Mouse (Mus musculus): ENCODE measurements at regions not wholly inside any gene's neighbourhood (a gene's known extent, or its start where the extent isn't known, plus 50 kb on each side); places are given as distances from the start of the nearest gene placed in this dataset.

DNA sequence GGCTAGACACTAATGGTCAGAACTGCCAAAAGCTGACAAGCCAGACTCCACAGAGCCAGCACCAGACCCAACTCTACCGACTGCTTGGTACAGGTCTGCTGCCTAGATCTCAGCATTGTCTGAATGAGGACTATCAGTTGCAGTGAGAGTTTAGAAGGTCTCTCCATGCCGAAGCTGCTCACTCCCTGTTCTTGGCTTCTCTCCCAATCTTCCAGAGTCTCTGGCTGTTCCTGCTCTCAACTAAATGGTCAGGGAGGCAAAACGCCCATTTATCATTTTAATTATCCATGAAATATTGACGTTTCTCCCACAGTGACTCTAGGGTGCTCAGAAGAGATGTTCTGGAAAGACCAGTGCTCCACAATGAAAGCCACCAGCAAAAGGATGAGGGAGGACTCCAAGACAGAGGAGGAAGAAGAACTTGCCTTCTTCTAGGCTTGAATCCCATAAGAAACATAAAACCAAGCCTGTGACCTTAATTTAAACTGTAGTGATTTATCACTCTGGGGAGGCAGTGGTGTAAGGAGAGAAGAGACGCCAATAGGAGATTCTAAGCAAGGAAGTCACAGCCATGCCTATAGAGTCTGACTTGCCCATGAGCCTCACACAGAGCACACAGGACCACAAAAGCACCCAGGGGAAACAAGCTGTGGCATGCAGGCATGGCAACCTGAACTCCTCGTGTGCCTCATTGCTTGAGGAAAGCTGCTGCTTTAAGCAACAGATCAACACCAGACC, 112.2 kb upstream of the Pkdcc start:
- H3K27ac ChIP-seq (replicated peaks) = no peak overlapping the region
- H3K9ac ChIP-seq (replicated peaks) = no peak overlapping the region
- 81% methylated on average over 6 of the region's 6 CpGs for WGBS
- no peaks in the 10 kb centered on the region for H3K9me3 ChIP-seq
- H3K4me2 ChIP-seq (replicated peaks) = no peak overlapping the region
- H3K4me3 ChIP-seq = no peak overlapping the region
- peaks cover 7% of the 10 kb centered on the region for H3K4me1 ChIP-seq
- ATAC-seq (replicated peaks) = no peak
- no peaks in the 10 kb centered on the region for H3K36me3 ChIP-seq
- H3K27me3 ChIP-seq = no peaks in the 10 kb centered on the region

DNA sequence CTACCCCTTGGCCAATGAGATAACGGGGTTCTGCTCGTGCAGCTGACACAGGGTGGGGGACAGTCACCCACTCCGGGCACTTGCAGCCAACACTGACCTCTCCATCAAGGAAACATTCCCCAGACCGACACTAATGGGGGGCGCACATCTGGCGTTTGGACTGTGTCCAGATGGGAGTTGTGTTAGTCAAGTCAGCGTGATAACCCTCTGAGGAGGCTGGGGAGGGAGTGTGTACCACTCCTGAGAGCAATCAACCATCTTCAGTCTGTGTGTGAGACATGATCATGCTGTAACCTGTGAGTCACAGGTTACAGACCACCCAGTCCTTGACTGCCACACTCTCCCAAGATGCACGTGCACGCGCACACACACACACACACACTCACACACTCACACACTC, 106.9 kb upstream of the Pkdcc start:
- ATAC-seq (replicated peaks) = no peak
- WGBS = 79% methylated on average over 10 of the region's 10 CpGs
- H3K9me3 ChIP-seq = no peaks in the 10 kb centered on the region
- H3K9ac ChIP-seq (replicated peaks) = no peak overlapping the region
- H3K4me3 ChIP-seq = no peak overlapping the region
- H3K27me3 ChIP-seq = no peaks in the 10 kb centered on the region
- no peaks in the 10 kb centered on the region for H3K36me3 ChIP-seq
- H3K27ac ChIP-seq (replicated peaks) = no peak overlapping the region
- H3K4me2 ChIP-seq (replicated peaks) = no peak overlapping the region
- H3K4me1 ChIP-seq = peaks cover 16% of the 10 kb centered on the region

DNA sequence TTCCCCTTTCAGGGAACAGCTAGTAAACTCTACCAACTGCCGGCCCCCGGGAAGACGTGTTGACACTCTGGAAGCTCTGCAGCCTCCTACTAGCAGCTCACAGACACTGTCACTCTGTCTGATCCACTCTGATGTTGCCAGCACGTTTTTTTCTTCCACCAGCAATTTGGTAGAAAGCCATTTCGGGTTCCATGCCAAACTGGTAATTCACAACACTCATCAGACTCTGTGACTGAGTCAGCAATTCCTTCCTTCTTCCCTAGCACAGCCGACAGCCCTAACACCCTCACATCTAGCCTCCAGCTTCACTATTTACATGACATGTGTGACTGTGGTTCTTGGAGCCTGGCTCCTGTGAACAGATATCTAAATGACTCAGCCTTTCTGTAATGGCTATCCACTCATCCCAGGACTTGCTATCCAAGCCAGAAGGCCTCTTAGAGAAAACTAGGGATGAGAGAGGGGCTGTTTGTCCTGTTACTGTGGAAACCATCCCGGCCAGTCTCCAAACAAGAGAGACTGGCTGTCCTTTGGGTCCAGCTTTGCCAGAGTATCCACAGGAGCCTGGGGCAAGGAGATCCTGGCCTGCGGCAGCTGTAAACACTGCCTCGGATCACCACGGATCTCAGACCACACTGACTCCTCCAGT, 105.2 kb upstream of the Pkdcc start:
- peak; percentile 70 for ATAC-seq (replicated peaks)

DNA sequence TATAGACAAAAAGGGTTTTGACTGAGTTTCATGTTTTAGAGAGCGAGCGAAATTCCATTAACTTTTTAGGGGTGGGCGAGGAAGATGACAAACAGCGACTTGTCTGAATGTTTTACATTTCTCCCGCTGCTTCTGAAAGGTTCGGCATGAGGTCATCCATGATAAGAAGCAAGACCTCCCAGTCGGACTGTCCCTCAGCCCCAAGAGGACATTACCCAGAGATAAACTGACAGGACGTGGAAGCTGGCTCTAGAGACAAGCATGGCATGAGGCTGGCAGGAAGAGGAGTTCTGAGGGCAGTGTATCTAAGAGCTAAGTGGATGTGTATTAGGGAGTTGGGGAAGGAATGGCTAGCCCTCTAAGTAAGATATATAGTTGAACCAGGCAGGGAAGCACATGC, 104.5 kb upstream of the Pkdcc start:
- Histone ChIP-seq H3K4me3 (no peak overlapping the region), H3K4me2 (replicated peaks) (no peak overlapping the region), H3K4me1 (peaks cover 17% of the 10 kb centered on the region), H3K27me3 (no peaks in the 10 kb centered on the region), H3K36me3 (no peaks in the 10 kb centered on the region), H3K27ac (replicated peaks) (no peak overlapping the region), H3K9me3 (no peaks in the 10 kb centered on the region), H3K9ac (replicated peaks) (no peak overlapping the region)
- 82% methylated on average over 8 of the region's 8 CpGs for WGBS
- no peak for ATAC-seq (replicated peaks)

More for the DNA sequence above, 105.2 kb upstream of the Pkdcc start:
- Histone ChIP-seq H3K27ac (replicated peaks) (0 out of 2 replicates have a peak overlapping the region, but pooled peaks have one; percentile 11), H3K9me3 (no peaks in the 10 kb centered on the region), H3K4me1 (peaks cover 17% of the 10 kb centered on the region), H3K9ac (replicated peaks) (no peak overlapping the region), H3K4me3 (no peak overlapping the region), H3K27me3 (no peaks in the 10 kb centered on the region), H3K36me3 (no peaks in the 10 kb centered on the region), H3K4me2 (replicated peaks) (no peak overlapping the region)
- WGBS = 49% methylated on average over 10 of the region's 10 CpGs

DNA sequence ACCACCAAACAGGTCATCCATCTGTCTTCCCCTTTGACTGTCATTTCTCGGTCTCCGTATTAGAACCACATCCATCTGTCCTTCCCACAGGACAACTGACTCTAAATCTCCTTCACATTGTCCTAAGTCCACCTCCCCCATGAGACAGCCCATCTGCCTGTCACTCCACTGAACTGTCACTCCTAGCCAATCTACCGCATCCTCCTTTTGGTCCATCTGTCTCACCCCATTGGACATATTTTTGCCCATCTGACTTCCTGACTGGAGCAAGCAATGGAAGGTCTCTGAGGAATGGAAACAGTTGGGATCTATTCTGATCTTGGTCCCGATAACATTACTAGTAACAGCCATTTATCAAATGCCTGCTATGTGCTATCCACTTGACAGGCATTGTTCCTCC, 99.9 kb upstream of the Pkdcc start:
- Histone ChIP-seq H3K4me2 (replicated peaks) (no peak overlapping the region), H3K27ac (replicated peaks) (no peak overlapping the region), H3K27me3 (no peaks in the 10 kb centered on the region), H3K9me3 (no peaks in the 10 kb centered on the region), H3K36me3 (no peaks in the 10 kb centered on the region), H3K4me3 (no peak overlapping the region), H3K4me1 (peaks cover 7% of the 10 kb centered on the region), H3K9ac (replicated peaks) (no peak overlapping the region)
- ATAC-seq (replicated peaks) = no peak
- 78% methylated on average over 4 of the region's 4 CpGs for WGBS

DNA sequence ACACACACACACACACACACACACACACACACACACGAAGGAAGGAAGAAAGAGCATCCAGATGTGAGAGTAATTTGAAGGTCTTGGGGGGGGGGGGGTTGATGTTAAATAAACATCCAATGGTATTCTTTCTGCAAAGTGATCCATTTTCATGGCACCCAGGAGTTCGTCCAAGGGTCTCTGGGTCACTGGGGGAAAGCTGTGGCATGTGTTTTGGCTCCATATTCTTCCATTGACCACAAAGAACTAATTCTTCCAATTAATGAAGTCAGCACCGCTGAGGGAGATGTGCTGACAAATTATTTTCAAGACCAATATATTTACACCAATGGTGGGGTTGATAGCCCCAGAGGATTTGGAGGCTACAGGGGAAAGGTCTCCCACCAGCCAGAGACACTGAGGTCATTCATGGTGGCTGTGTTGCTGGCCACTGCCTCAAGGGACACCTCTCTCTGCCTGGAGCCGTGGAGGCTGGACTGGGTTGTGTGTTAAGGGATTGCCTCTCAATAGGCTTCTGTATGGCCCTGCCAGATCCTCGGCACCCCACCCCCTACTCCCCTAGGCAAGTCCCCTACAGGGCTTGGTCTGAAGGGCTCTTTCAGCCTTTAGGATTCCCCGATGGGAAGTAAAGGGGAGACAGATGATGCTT, 99.1 kb upstream of the Pkdcc start:
- 28% methylated on average over 5 of the region's 6 CpGs for WGBS
- Histone ChIP-seq H3K4me1 (0 out of 2 replicates have a peak, but pooled peaks cover 5% of the 10 kb centered on the region), H3K9ac (replicated peaks) (no peak overlapping the region), H3K4me3 (no peak overlapping the region), H3K9me3 (no peaks in the 10 kb centered on the region), H3K27me3 (no peaks in the 10 kb centered on the region), H3K27ac (replicated peaks) (no peak overlapping the region), H3K36me3 (no peaks in the 10 kb centered on the region), H3K4me2 (replicated peaks) (no peak overlapping the region)
- ATAC-seq (replicated peaks) = no peak

DNA sequence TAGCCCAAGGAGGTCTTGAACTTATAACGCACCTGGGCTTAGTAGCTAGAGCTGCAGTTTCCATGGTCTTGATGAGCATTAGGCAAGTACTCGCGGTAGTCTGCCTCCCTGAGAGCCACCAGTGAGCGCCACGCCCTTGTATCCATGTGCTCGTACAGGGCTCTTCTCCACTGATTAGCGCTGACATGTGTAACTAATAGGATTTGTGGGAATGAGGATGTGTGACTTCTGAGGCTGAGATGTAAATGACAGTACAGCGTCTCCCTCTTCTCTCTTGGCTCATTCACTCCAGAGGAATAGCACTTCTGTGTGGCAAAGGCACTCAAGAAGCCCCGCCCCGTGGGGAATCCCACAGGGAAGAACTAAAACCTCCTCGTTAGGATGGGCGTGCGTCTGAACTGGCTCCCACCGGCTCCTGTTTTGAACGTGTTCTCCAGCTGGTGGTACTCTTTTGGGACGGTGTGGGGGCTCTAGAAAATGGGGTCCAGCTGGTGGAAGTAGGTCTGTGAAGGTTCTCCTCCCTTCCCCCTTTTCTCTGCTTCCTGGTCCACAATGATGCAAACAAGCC, 94.3 kb upstream of the Pkdcc start:
- Histone ChIP-seq H3K36me3 (no peaks in the 10 kb centered on the region), H3K4me3 (no peak overlapping the region), H3K9me3 (no peaks in the 10 kb centered on the region), H3K4me1 (peaks cover 17% of the 10 kb centered on the region), H3K9ac (replicated peaks) (no peak overlapping the region), H3K27me3 (no peaks in the 10 kb centered on the region), H3K4me2 (replicated peaks) (no peak overlapping the region), H3K27ac (replicated peaks) (no peak overlapping the region)
- WGBS = 59% methylated on average over 16 of the region's 16 CpGs
- ATAC-seq (replicated peaks) = no peak

DNA sequence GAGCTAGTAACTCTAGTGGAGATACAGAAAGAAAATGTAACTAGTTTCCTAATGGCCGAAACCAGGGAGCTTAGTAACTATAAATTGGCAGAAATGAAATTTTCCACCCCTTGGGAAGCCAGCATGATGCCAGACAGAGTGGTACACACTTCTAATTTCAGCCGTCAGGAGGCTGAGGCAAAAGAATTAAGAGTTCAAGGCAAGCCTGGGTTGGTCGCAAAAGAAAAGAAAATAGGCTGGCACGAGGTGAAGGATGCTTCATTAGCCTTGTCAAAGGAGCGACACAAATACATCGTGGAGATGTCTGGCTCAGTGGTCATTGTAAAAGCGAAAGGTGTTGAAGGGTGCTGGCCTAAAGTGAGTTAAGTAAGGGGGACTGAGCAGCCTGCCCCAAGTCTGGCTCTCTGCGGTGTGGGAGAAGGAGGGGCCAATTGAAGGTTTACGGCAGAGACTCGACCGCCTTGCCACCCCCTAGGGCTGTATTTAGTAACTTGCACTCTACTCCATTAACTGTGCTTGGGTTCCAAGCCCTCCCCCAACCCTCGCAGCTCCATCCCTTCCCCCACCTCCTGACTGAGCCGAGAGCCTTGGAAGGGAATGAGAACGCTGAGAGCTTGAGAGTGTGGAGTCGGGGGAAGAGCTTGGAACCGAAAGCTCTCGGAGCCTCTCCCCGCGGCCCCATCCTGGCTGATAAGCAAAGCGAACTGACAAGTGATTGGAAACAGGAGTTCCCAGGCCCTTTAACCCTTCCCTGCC, 92.4 kb upstream of the Pkdcc start:
- no peaks in the 10 kb centered on the region for H3K9me3 ChIP-seq
- H3K4me2 ChIP-seq (replicated peaks) = peak overlapping the region; percentile 42
- H3K36me3 ChIP-seq = no peaks in the 10 kb centered on the region
- peaks cover 19% of the 10 kb centered on the region for H3K4me1 ChIP-seq
- peak overlapping the region; percentile 60 for H3K27ac ChIP-seq (replicated peaks)
- peak overlapping the region; percentile 23 for H3K4me3 ChIP-seq
- WGBS = 3% methylated on average over 20 of the region's 20 CpGs
- ATAC-seq (replicated peaks) = peak; percentile 85
- no peaks in the 10 kb centered on the region for H3K27me3 ChIP-seq
- H3K9ac ChIP-seq (replicated peaks) = peak overlapping the region; percentile 13; the same call in 1 of the 2 replicates

DNA sequence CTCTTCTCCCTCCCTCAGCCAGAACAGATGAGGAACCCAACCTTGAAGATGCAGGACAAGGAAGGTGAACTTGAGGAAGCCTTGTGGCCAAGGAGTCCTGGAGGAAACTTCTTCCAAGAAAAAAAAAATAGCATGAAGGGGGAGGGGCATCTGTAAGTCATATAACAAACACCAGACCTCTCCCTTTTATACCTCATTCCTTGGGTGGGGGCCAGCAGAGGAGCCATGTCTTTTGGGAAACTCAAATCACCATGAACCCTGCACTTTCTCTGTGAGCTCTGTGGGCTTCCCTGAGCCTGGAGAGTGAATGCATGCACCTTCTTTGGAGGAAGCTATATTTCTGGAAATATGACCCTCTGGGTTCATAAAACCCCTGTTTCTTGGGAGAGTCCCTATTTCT, 90.0 kb upstream of the Pkdcc start:
- no peak overlapping the region for H3K9ac ChIP-seq (replicated peaks)
- no peak overlapping the region for H3K4me3 ChIP-seq
- H3K36me3 ChIP-seq = no peaks in the 10 kb centered on the region
- no peak overlapping the region for H3K27ac ChIP-seq (replicated peaks)
- H3K4me2 ChIP-seq (replicated peaks) = no peak overlapping the region
- H3K4me1 ChIP-seq = peaks cover 40% of the 10 kb centered on the region
- no peak for ATAC-seq (replicated peaks)
- no peaks in the 10 kb centered on the region for H3K9me3 ChIP-seq
- no peaks in the 10 kb centered on the region for H3K27me3 ChIP-seq

DNA sequence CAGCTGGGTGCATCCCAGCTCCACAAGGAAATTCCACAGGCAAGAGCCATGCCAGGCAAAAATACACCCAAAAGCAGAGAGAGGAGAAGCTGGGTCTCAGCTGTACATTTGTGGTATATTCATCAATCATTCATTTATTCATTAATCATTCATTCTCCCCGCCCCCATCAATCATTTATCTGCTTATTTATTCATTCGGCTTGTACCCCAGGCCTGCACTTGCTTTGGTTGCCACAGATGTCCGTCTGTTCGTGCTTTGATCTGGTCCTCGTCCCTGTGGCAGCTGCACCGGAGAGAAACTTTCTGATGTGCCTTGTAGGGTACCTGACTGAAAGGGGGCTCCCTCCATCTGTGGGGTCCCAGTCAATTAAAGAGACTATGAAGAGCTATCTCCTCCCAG, 87.2 kb upstream of the Pkdcc start:
- no peak overlapping the region for H3K4me2 ChIP-seq (replicated peaks)
- no peak overlapping the region for H3K27ac ChIP-seq (replicated peaks)
- H3K4me3 ChIP-seq = no peak overlapping the region
- H3K9me3 ChIP-seq = no peaks in the 10 kb centered on the region
- peaks cover 29% of the 10 kb centered on the region for H3K4me1 ChIP-seq
- no peaks in the 10 kb centered on the region for H3K27me3 ChIP-seq
- no peaks in the 10 kb centered on the region for H3K36me3 ChIP-seq
- no peak for ATAC-seq (replicated peaks)
- no peak overlapping the region for H3K9ac ChIP-seq (replicated peaks)
- WGBS = 55% methylated on average over 6 of the region's 6 CpGs

DNA sequence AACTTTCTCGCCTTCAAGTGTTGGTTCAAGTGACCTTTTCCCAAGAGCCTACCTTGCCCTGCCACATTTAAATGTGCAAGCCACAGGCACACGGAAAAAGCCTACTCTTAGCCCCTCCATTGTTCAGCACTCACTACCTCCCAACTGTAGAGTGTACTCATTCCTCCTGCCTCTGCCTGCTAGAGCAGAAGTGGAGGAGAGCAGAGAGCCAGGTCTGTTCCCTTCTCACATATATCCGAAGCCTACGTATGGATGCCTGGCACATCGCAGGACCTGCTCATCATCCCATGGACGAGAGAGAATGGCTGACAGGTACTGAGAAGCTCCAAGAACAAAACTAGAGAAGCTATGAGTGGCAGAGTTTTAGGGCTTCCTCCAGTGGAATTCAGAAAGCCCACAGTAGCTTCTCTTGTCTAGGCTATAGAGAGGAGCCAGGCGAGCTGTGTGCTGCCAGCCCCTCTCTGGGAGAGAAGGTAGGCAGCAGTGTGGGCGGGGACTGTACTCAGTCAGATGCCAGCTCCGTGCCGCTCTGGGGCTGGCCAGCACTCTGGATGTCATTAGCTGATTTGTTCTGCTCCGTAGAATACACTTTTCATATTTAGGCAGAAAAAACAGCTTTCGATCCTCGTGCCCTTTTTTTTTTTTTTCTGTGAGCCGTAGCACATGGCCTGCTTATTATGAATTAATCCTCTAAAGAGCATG, 86.1 kb upstream of the Pkdcc start:
- no peak overlapping the region for H3K9ac ChIP-seq (replicated peaks)
- peaks cover 23% of the 10 kb centered on the region for H3K4me1 ChIP-seq
- peak; percentile 97 for ATAC-seq (replicated peaks)
- H3K27ac ChIP-seq (replicated peaks) = peak overlapping the region; percentile 42; the same call in 1 of the 2 replicates
- H3K27me3 ChIP-seq = no peaks in the 10 kb centered on the region
- peak overlapping the region; percentile 28 for H3K4me2 ChIP-seq (replicated peaks)
- WGBS = 31% methylated on average over 14 of the region's 14 CpGs
- H3K4me3 ChIP-seq = 0 out of 2 replicates have a peak overlapping the region, but pooled peaks have one; percentile 2
- H3K36me3 ChIP-seq = no peaks in the 10 kb centered on the region
- H3K9me3 ChIP-seq = no peaks in the 10 kb centered on the region

Data from forebrain, embryonic 15.5 days (tissue).